Mouse (Mus musculus) CH12.LX (cell line): ENCODE data around the gene Il22. TPM values are rescaled to one million over a fixed set of nuclear protein-coding genes. Genes with fewer than 3 reads are reported as not detected.
"Not testable (repeated sequence)": the region's sequence is repeated elsewhere in the genome, so short reads cannot be mapped to it uniquely, and the experiment has no call there.

ENCODE experiments used
- DNase-seq: peaks from one replicate; pipeline ENCODE4 v3.0.0-alpha.2; 2013; ENCODE audit errors: extremely low read depth
- H3K27ac ChIP-seq: 2 replicates; pipeline ENCODE4 v1.5.1; 2012; ENCODE audit warnings: low read depth, mild to moderate bottlenecking, control low read depth, moderate library complexity; ENCODE audit not compliant: insufficient read depth
- H3K27me3 ChIP-seq: replicated peaks from 2 replicates; pipeline ENCODE3; 2012; ENCODE audit warnings: inconsistent platforms
- H3K36me3 ChIP-seq, 2 experiments: replicated peaks in 1 of 2; 2 replicates each; pipeline versions ENCODE3 to v1.6.1; 2012; ENCODE audit warnings: inconsistent platforms in 1 of 2, low read length in 1 of 2, mild to moderate bottlenecking in 1 of 2, mixed read lengths in 1 of 2, moderate library complexity in 1 of 2; ENCODE audit not compliant: control insufficient read depth in 1 of 2, insufficient read depth in 1 of 2
- H3K4me1 ChIP-seq, 2 experiments: 2 replicates each; pipeline ENCODE4 v1.6.1; 2012; ENCODE audit warnings: inconsistent platforms in 1 of 2, moderate library complexity in 1 of 2; ENCODE audit not compliant: insufficient read depth in 2 of 2, control insufficient read depth in 1 of 2
- H3K4me2 ChIP-seq: 2 replicates; pipeline ENCODE4 v1.6.1; 2012; ENCODE audit warnings: low read depth, mild to moderate bottlenecking, control low read depth; ENCODE audit not compliant: poor library complexity, insufficient read depth, severe bottlenecking
- H3K4me3 ChIP-seq, 3 experiments: fragments of 150-350 bp in 1 of 3; sonication (generic) in 1 of 3; replicated peaks in 1 of 3; 2 replicates each; pipeline versions ENCODE3 to v1.5.1; 2011 to 2012; ENCODE audit warnings: low read depth in 2 of 3, low read length in 2 of 3, mild to moderate bottlenecking in 2 of 3, moderate library complexity in 2 of 3, control low read depth in 1 of 3, improper control_type of control experiment in 1 of 3, inconsistent platforms in 1 of 3, mixed read lengths in 1 of 3; ENCODE audit not compliant: poor library complexity in 1 of 3
- H3K79me2 ChIP-seq: replicated peaks from 2 replicates; pipeline ENCODE4 v1.6.1; 2012; ENCODE audit warnings: mild to moderate bottlenecking, moderate library complexity; ENCODE audit not compliant: control insufficient read depth, poor library complexity, insufficient read depth, severe bottlenecking; ENCODE audit errors: extremely low read depth
- H3K9ac ChIP-seq: 2 replicates; pipeline ENCODE4 v1.6.1; 2012; ENCODE audit warnings: low read depth, mild to moderate bottlenecking, control low read depth, moderate library complexity; ENCODE audit not compliant: insufficient read depth
- H3K9me3 ChIP-seq: replicated peaks from 2 replicates; pipeline ENCODE3; 2012; ENCODE audit warnings: low read length, inconsistent platforms, mixed read lengths
- BHLHE40 ChIP-seq: IDR thresholded peaks from 2 replicates; pipeline ENCODE4 v1.6.1; 2011; ENCODE audit warnings: mild to moderate bottlenecking, low read depth, low read length, improper control_type of control experiment
- E2F4 ChIP-seq: IDR thresholded peaks from 2 replicates; pipeline ENCODE4 v1.6.1; 2011; ENCODE audit warnings: low read depth, low read length, improper control_type of control experiment; ENCODE audit not compliant: insufficient replicate concordance
- HCFC1 ChIP-seq: IDR thresholded peaks from 2 replicates; pipeline ENCODE4 v1.6.1; 2012; ENCODE audit warnings: low read depth, mild to moderate bottlenecking, inconsistent platforms, low read length, improper control_type of control experiment
- IRF4 ChIP-seq: IDR thresholded peaks from 2 replicates; pipeline ENCODE4 v1.6.1; 2014; ENCODE audit warnings: low read depth, mild to moderate bottlenecking, inconsistent platforms, low read length, improper control_type of control experiment
- MXI1 ChIP-seq: IDR thresholded peaks from 2 replicates; pipeline ENCODE4 v1.6.1; 2011; ENCODE audit warnings: mild to moderate bottlenecking, low read depth, low read length, improper control_type of control experiment
- PAX5 ChIP-seq: IDR thresholded peaks from 2 replicates; pipeline ENCODE4 v1.6.1; 2012; ENCODE audit warnings: low read length, inconsistent platforms, mixed read lengths
- RAD21 ChIP-seq: IDR thresholded peaks from 2 replicates; pipeline ENCODE4 v1.6.1; 2011; ENCODE audit warnings: low read depth, mild to moderate bottlenecking, low read length, improper control_type of control experiment, moderate library complexity
- UBTF ChIP-seq: IDR thresholded peaks from 2 replicates; pipeline ENCODE4 v1.6.1; 2012; ENCODE audit warnings: low read depth, mild to moderate bottlenecking, inconsistent platforms, low read length, improper control_type of control experiment, moderate library complexity
- USF1 ChIP-seq: IDR thresholded peaks from 2 replicates; pipeline ENCODE4 v1.6.1; 2014; ENCODE audit warnings: low read depth, mild to moderate bottlenecking, inconsistent platforms, low read length, improper control_type of control experiment
- ZNF384 ChIP-seq: IDR thresholded peaks from 2 replicates; pipeline ENCODE4 v1.6.1; 2012; ENCODE audit warnings: low read depth, low read length, improper control_type of control experiment, inconsistent platforms
- dilution Hi-C: fragments of 300-500 bp; cut with MboI; formaldehyde crosslinking; loops from 2 replicates; pipeline ENCODE4 v1.14.3; 2020; ENCODE audit warnings: low sequenced_read_pairs; ENCODE audit not compliant: extremely low pct_unique_long_range_greater_than_20kb, extremely low pct_ligation_motif_present
- in situ Hi-C: fragments of 300-500 bp; cut with MboI; formaldehyde crosslinking; loops from 3 replicates; pipeline ENCODE4 v1.14.3; 2019; ENCODE audit warnings: low sequenced_read_pairs, low pct_ligation_motif_present, low pct_unique_long_range_greater_than_20kb, mixed read lengths
- polyA plus RNA-seq: library from polyadenylated mRNA; unstranded; fragments of >175 nt; gene quantifications from 2 replicates; pipeline ENCODE4 v1.2.1, GENCODE M21; 2012; ENCODE audit warnings: low read depth; ENCODE audit not compliant: insufficient read length
- total RNA-seq, 2 experiments: library from RNA; depleted of rRNA; stranded (reverse); fragments of 300-350 nt in 1 of 2; fragments of >200 nt in 1 of 2; gene quantifications; 2 replicates each; pipeline ENCODE4 v1.2.3; 2012 to 2014

Gene Il22
- total and polyA plus RNA-seq, 3 experiments = not detected

DNA sequence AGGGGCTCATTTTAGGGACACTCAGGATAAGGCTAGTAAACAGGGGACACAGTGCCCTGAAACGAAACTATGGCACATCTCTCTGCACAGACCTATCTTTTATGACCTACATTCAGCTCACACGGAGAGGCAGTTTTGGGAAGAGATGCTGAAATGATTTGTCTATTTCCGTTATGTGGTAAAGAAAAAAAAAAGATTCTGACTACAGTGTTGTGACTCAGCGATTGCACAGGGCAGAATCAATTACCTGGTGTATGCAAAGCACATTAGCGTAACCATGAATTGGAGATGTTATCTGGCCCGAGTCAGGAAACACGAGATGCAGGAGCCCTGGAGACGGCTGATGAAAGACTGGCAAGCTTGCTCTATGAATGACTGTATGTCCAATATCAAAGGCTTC lies 32.3 kb upstream of the Il22 start:
- Histone ChIP-seq H3K79me2 (no peaks in the 10 kb centered on the region), H3K4me1 (peaks cover 0 to 5% of the 10 kb centered on the region in 2 experiments; a peak in 1 of 4 replicates), H3K36me3 (peaks cover 0 to 7% of the 10 kb centered on the region in 2 experiments), H3K4me3 (no peak overlapping the region), H3K9ac (no peak overlapping the region), H3K4me2 (peak overlapping the region; percentile 41; the same call in 1 of the 2 replicates), H3K9me3 (no peaks in the 10 kb centered on the region), H3K27ac (no peak overlapping the region), H3K27me3 (no peaks in the 10 kb centered on the region)
- DNase-seq = peak; percentile 11
- TF ChIP-seq UBTF = no peak
- peak; percentile 31; the same call in 1 of the 2 replicates for TF ChIP-seq ZNF384
- in situ Hi-C loops = loop anchor here (25.0 kb wide), 2 partner anchors 190 to 365 kb away; partner anchors contain the start of gene Gm9049
- dilution Hi-C loops = no loop called here

DNA sequence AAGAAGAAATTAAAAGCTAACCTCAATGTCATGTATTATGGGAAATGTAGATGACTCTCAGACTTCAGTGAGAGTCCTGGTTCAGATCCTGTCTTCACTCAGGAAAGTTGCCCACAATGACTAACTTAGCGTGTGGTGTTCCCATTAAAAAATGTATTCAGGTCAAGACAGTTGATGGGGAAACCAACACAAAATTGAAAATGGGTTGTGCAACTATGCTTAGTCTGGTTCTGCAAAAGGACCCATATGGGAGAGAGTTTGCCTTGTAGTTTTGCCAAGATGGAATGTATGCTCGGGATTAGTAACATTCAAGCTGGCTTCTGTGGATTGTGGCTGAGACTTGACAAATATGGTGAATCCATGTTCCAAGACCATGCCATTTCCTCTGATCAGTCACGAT lies 31.9 kb upstream of the Il22 start:
- Histone ChIP-seq H3K9ac (no peak overlapping the region), H3K27ac (no peak overlapping the region), H3K9me3 (no peaks in the 10 kb centered on the region), H3K4me2 (peak overlapping the region; percentile 41; the same call in 1 of the 2 replicates), H3K79me2 (no peaks in the 10 kb centered on the region), H3K36me3 (peaks cover 0 to 6% of the 10 kb centered on the region in 2 experiments), H3K4me1 (peaks cover 0 to 5% of the 10 kb centered on the region in 2 experiments; a peak in 1 of 4 replicates), H3K4me3 (no peak overlapping the region), H3K27me3 (no peaks in the 10 kb centered on the region)
- in situ Hi-C loops (loop anchor here (25.0 kb wide), 2 partner anchors 189 to 364 kb away; partner anchors contain the start of gene Gm9049), dilution Hi-C loops (no loop called here)
- TF ChIP-seq E2F4 (no peak), HCFC1 (no peak), RAD21 (no peak), IRF4 (no peak)
- no peak for DNase-seq

DNA sequence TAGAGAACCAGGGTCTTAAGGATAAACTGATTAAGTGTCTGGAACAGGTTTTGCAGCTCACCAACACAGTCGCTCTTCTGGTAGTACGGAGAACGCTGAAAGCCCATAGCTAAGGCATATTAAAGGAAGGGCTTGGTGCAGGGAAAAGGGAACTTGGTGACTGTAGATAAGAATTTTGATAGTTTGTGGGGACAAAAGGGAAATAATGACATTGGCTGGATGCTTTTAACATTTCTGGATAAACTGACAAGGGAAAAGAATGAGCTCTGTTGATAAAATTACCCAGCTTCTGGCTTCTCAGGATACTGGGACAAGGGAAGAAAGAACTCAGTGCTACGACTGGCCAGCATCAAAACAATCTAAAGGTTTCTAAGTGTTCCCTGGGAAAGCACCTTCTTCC lies 29.2 kb upstream of the Il22 start:
- H3K4me1 ChIP-seq, in situ Hi-C loops, dilution Hi-C loops: not testable (repeated sequence)

DNA sequence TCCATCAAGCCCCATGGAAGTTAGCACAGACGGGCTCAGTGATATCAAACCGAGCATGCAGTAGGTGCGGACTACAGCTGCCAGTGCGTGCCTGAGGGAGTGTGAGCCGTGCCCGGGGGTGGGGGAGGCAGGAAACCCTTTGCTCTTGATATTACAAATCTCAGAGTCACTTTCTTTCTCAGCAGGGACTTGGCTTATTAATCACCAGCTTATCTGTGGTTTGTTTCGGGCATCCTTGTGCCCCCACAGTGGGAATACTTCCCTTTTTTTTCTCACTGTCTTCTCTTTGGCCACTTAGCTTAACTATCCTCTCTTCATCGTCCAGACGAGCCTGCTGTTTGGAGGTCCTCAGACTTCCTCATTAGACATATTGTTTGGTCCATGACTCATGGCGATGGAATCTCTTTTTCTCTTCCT lies 26.0 kb upstream of the Il22 start:
- Histone ChIP-seq H3K9me3 (no peaks in the 10 kb centered on the region), H3K36me3 (no peaks in the 10 kb centered on the region), H3K79me2 (no peaks in the 10 kb centered on the region), H3K27ac (no peak overlapping the region), H3K9ac (no peak overlapping the region), H3K4me3 (no peak overlapping the region), H3K27me3 (no peaks in the 10 kb centered on the region), H3K4me1 (no peaks in the 10 kb centered on the region), H3K4me2 (peak overlapping the region; percentile 34; the same call in 1 of the 2 replicates)
- in situ Hi-C loops = no loop called here
- dilution Hi-C loops = no loop called here
- TF ChIP-seq USF1 = no peak
- TF ChIP-seq IRF4 = 0 out of 2 replicates have a peak, but pooled peaks have one; percentile 7
- no peak for TF ChIP-seq MXI1
- TF ChIP-seq BHLHE40 = 0 out of 2 replicates have a peak, but pooled peaks have one; percentile 27
- TF ChIP-seq PAX5 = no peak
- peak; percentile 21 for DNase-seq

More for the DNA sequence above, 29.2 kb upstream of the Il22 start:
- H3K4me3 ChIP-seq, H3K36me3 ChIP-seq, H3K27ac ChIP-seq, H3K4me2 ChIP-seq, H3K79me2 ChIP-seq, H3K27me3 ChIP-seq, H3K9me3 ChIP-seq, H3K9ac ChIP-seq, DNase-seq: not testable (repeated sequence)
